Mouse (Mus musculus) hindbrain, embryonic 12.5 days (tissue): Measurements from ENCODE around the gene G3bp1. TPM values are rescaled to one million over a fixed set of nuclear protein-coding genes. Genes with fewer than 3 reads are reported as not detected.

ENCODE experiments used
- ATAC-seq: fragments of 200-750 bp; cut with Nextera tagmentation; 2 replicates; pipeline ENCODE4 v1.8.0; 2017; ENCODE audit warnings: moderate TSS enrichment; ENCODE audit not compliant: low FRiP score
- H3K27ac ChIP-seq: fragments of 300-500 bp; sonication (generic); 2 replicates; pipeline ENCODE4 v1.5.1; 2016; ENCODE audit warnings: mild to moderate bottlenecking
- H3K27me3 ChIP-seq: fragments of 300-500 bp; sonication (generic); 2 replicates; pipeline ENCODE4 v1.6.1; 2016; ENCODE audit warnings: mild to moderate bottlenecking
- H3K36me3 ChIP-seq: fragments of 300-500 bp; sonication (generic); 2 replicates; pipeline ENCODE4 v1.6.1; 2016; ENCODE audit warnings: mild to moderate bottlenecking
- H3K4me1 ChIP-seq: fragments of 300-500 bp; sonication (generic); 2 replicates; pipeline ENCODE4 v1.6.1; 2016
- H3K4me2 ChIP-seq: fragments of 300-500 bp; sonication (generic); replicated peaks from 2 replicates; pipeline ENCODE4 v1.6.1; 2016; ENCODE audit warnings: mild to moderate bottlenecking
- H3K4me3 ChIP-seq: fragments of 300-500 bp; sonication (generic); 2 replicates; pipeline ENCODE4 v1.5.1; 2016; ENCODE audit warnings: mild to moderate bottlenecking
- H3K9ac ChIP-seq: fragments of 300-500 bp; sonication (generic); 2 replicates; pipeline ENCODE4 v1.6.1; 2016; ENCODE audit warnings: mild to moderate bottlenecking, moderate library complexity
- H3K9me3 ChIP-seq: fragments of 300-500 bp; sonication (generic); replicated peaks from 2 replicates; pipeline ENCODE4 v1.6.1; 2016; ENCODE audit warnings: mild to moderate bottlenecking
- WGBS: fragments of 180-500 bp; shearing (Covaris S2); methylation state at CpG from one replicate; pipeline ENCODE4 v1.1.7; 2016; 5-methylcytosine and 5-hydroxymethylcytosine counted together
- polyA plus RNA-seq: library from polyadenylated mRNA; unstranded; fragments of >200 nt; fragmentation: Nextera tagmentation; extraction: Ambion mirVana; gene quantifications from 2 replicates; pipeline ENCODE4 v1.2.1, GENCODE M21; 2016

G3bp1 gene
- polyA plus RNA-seq, 1 experiment from 2014 or later, result 184 TPM

DNA sequence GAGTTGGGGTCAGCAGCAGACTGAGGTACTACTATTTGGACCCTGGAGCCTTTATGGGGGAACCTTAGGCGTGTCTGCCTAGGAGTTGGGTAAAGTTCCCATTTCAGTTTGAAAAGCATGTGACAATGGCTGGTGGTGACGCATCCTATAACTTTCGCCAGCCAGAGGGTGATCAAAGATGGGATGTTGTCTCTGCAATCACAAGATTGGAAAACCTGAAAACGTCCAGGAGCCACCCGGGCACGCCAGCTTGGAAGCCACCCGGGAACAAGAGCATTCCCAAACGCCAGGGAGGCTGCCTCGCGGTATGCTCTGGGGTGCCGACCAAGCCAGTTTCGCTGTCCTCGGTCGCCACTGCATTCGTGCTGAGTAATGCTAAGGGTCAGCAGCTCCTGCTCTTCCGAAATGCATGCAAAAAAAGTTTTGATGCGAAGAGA is 856 bp upstream of the G3bp1 start:
- H3K36me3 ChIP-seq, result no peaks in the 10 kb centered on the region; the same call in 1 of the 2 replicates
- peak overlapping the region; percentile 82 for H3K9ac ChIP-seq
- peak overlapping the region; percentile 92 for H3K27ac ChIP-seq
- peak overlapping the region; percentile 71 for H3K4me2 ChIP-seq
- peaks cover 18% of the 10 kb centered on the region for H3K4me1 ChIP-seq
- H3K4me3 ChIP-seq, result peak overlapping the region; percentile 99
- no peak for ATAC-seq
- 4% methylated on average over 17 of the region's 17 CpGs for WGBS
- no peaks in the 10 kb centered on the region for H3K9me3 ChIP-seq
- no peaks in the 10 kb centered on the region for H3K27me3 ChIP-seq

DNA sequence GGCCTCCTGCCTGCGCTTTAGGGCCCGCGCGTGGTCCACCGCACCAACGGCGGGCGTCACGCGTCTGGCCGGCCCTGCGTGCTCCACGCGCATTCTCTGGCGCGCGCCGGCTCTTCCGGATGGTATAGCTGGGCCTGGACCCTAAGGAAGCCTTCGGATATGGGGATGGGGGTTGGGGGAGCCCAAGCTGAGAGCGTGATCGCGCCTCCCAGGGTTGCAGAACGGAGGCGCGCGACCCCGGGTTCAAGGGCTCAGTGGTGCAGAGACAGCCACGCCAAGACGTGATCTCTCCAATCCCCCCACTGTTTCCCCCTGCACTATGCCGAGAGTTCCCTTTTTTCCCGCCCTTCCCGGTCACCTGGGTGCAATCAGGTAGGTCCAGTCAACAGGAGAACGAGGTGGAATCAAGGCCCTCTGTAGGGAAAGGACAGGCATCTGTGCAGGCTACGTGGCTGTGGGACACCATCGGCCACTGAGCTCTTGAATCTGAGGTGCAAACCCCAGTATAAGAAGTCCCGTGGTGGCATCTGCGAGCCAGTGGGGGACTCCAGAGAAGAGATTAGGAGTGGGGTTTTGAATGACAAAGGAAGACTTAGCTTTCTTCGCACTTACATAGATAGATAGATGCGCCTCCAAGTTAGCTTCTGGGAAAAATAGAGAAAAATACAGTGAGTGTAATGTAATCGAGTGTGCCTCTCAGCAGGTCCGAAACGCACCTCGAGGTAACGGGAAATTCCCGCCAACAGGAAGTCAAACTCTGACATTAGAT is 622 bp downstream of the G3bp1 start:
- under 1% methylated on average over 46 of the region's 46 CpGs for WGBS
- Histone ChIP-seq H3K9ac (peak overlapping the region; percentile 99), H3K4me1 (peaks cover 18% of the 10 kb centered on the region), H3K27me3 (no peaks in the 10 kb centered on the region), H3K4me3 (peak overlapping the region; percentile 99), H3K4me2 (peak overlapping the region; percentile 84), H3K36me3 (peaks cover 10% of the 10 kb centered on the region; the same call in 1 of the 2 replicates), H3K9me3 (no peaks in the 10 kb centered on the region), H3K27ac (peak overlapping the region; percentile 84)
- peak; percentile 49; the same call in 1 of the 2 replicates for ATAC-seq

DNA sequence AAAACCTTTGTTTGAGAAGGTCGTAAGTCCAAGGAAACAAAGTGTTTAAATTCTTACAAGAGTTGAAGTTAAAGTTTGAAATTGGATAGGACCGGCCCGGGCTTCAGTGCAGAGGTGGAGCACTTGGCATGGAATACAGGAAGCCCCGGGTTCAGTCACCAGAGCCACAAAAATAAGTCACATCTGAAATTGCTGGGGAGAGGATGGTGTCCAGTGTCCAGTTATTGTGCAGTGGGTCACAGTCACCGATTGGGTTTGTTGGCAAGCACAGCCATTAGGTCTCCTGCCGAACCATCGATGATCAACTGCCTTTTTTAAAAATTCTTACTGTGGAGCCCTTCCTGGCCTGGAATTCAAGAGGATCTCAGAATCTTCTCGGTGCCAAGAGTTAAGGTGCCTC is 1.3 kb downstream of the G3bp1 start:
- ATAC-seq, result no peak
- peaks cover 20% of the 10 kb centered on the region for H3K4me1 ChIP-seq
- peaks cover 10% of the 10 kb centered on the region; the same call in 1 of the 2 replicates for H3K36me3 ChIP-seq
- WGBS, result 64% methylated on average over 8 of the region's 8 CpGs
- peak overlapping the region; percentile 84 for H3K4me2 ChIP-seq
- peak overlapping the region; percentile 99 for H3K4me3 ChIP-seq
- no peak overlapping the region for H3K27ac ChIP-seq
- H3K27me3 ChIP-seq, result no peaks in the 10 kb centered on the region
- H3K9me3 ChIP-seq, result no peaks in the 10 kb centered on the region
- H3K9ac ChIP-seq, result peak overlapping the region; percentile 99; the same call in 1 of the 2 replicates

DNA sequence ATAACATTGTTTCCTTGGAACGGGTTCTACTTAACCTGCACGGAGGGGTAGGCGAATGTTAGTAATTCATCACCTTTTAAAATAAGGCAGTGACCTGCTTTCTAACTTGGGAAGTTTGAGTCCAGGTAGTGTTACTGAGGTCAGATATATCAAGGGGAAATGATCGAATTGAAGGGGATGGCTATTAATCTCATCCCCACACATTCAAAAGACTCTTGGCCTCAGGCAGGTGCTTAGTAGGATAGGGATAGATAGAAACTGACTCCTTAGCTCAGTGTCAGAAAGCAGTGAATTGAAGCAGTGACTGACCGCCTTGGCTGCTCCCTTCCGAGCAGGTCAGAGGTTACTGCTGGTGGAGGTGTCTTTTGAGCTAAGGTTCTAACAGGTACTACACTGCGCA is 2.0 kb downstream of the G3bp1 start:
- H3K9me3 ChIP-seq, result no peaks in the 10 kb centered on the region
- no peaks in the 10 kb centered on the region for H3K27me3 ChIP-seq
- H3K4me2 ChIP-seq, result peak overlapping the region; percentile 84
- H3K4me3 ChIP-seq, result peak overlapping the region; percentile 99; the same call in 1 of the 2 replicates
- peaks cover 22% of the 10 kb centered on the region for H3K4me1 ChIP-seq
- no peak overlapping the region for H3K9ac ChIP-seq
- WGBS, result 95% methylated on average over 7 of the region's 7 CpGs
- H3K36me3 ChIP-seq, result peaks cover 10% of the 10 kb centered on the region; the same call in 1 of the 2 replicates
- H3K27ac ChIP-seq, result no peak overlapping the region
- ATAC-seq, result no peak

DNA sequence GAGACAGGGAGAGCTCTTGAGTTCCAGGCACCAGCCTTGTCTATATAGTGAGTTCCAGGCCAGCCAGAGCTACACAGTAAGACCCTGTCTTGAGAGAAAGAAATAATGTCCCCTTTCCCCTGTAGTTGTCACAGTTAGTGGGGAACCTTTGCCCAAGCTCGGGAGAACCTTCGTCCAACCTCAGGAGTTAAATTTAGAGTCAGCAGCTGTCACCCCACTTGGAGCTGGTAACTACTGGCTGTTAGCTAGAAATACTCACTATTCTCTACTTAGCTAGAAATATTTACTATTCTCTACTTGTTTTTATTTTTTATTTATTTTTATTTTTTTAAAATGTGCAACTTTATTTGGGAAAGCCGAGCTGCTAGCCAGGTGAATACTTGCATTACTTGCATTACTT is 3.7 kb downstream of the G3bp1 start:
- peaks cover 22% of the 10 kb centered on the region for H3K4me1 ChIP-seq
- H3K4me3 ChIP-seq, result no peak overlapping the region
- no peak for ATAC-seq
- peaks cover 10% of the 10 kb centered on the region; the same call in 1 of the 2 replicates for H3K36me3 ChIP-seq
- WGBS, result 97% methylated on average over 3 of the region's 3 CpGs
- H3K27me3 ChIP-seq, result no peaks in the 10 kb centered on the region
- H3K9ac ChIP-seq, result no peak overlapping the region
- H3K27ac ChIP-seq, result no peak overlapping the region
- no peaks in the 10 kb centered on the region for H3K9me3 ChIP-seq
- no peak overlapping the region for H3K4me2 ChIP-seq

DNA sequence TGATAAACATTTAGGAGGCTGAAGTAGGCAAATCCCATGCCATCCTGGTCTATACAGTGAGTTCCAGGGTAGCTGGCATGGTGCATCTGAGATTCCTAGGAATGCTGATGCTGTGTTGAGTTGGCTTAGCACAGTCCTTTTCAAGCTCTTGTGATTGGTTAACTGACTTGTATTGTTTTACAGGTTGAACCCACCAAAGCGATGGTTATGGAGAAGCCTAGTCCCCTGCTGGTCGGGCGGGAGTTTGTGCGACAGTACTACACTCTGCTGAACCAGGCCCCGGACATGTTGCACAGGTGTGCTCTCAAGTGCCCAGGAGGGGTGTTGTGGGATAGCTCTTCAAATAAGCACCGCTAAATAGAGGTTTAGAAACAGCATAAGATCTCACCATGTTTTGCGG is 16.0 kb downstream of the G3bp1 start:
- Histone ChIP-seq H3K27ac (no peak overlapping the region), H3K9me3 (no peaks in the 10 kb centered on the region), H3K27me3 (no peaks in the 10 kb centered on the region), H3K36me3 (peaks cover 58% of the 10 kb centered on the region), H3K4me3 (no peak overlapping the region), H3K4me2 (no peak overlapping the region), H3K4me1 (no peaks in the 10 kb centered on the region), H3K9ac (no peak overlapping the region)
- no peak for ATAC-seq
- WGBS, result 98% methylated on average over 7 of the region's 7 CpGs

DNA sequence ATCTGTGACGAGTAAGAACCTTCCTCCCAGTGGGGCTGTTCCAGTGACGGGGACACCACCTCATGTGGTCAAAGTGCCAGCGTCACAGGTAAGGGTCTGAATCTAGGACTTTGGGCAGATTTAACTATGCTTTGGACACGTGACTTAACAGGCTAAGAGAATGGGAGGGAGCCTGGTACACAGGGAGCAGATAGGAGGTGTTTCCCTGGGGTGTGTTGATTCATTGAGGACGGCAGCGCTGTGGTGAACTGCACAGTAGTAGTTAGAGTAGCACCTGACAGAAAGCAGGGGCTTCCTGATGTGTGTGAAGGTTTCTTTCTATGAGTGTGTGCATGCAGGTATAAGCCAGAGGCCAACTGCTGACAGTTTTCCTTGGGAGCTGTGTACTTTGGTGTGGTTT is 26.7 kb downstream of the G3bp1 start:
- Histone ChIP-seq H3K27ac (no peak overlapping the region), H3K9me3 (no peaks in the 10 kb centered on the region), H3K4me1 (no peaks in the 10 kb centered on the region), H3K36me3 (peaks cover 89% of the 10 kb centered on the region), H3K4me2 (no peak overlapping the region), H3K27me3 (no peaks in the 10 kb centered on the region), H3K9ac (no peak overlapping the region), H3K4me3 (no peak overlapping the region)
- WGBS, result 87% methylated on average over 6 of the region's 6 CpGs
- no peak for ATAC-seq

DNA sequence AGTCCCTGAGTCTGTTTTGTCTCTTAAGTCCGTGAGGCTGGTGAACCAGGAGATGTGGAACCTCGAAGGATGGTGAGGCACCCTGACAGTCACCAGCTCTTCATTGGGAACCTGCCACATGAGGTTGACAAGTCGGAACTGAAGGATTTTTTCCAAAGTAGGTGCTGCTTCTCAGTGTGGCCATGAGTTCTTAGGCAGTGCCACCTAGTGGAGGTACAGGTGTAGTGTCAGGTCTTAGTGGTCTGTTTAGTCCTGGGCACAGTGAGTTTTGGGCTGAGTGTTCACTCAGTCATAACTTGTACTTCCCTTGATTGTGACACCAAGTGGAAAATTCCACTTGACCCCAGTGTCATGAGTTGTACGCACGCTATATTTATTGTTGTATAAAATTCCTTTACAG is 28.4 kb downstream of the G3bp1 start:
- peaks cover 86% of the 10 kb centered on the region for H3K36me3 ChIP-seq
- no peak overlapping the region for H3K4me3 ChIP-seq
- H3K27me3 ChIP-seq, result no peaks in the 10 kb centered on the region
- no peak overlapping the region for H3K27ac ChIP-seq
- H3K9ac ChIP-seq, result no peak overlapping the region
- no peak for ATAC-seq
- H3K9me3 ChIP-seq, result no peaks in the 10 kb centered on the region
- H3K4me2 ChIP-seq, result no peak overlapping the region
- 71% methylated on average over 5 of the region's 5 CpGs for WGBS
- no peaks in the 10 kb centered on the region for H3K4me1 ChIP-seq

DNA sequence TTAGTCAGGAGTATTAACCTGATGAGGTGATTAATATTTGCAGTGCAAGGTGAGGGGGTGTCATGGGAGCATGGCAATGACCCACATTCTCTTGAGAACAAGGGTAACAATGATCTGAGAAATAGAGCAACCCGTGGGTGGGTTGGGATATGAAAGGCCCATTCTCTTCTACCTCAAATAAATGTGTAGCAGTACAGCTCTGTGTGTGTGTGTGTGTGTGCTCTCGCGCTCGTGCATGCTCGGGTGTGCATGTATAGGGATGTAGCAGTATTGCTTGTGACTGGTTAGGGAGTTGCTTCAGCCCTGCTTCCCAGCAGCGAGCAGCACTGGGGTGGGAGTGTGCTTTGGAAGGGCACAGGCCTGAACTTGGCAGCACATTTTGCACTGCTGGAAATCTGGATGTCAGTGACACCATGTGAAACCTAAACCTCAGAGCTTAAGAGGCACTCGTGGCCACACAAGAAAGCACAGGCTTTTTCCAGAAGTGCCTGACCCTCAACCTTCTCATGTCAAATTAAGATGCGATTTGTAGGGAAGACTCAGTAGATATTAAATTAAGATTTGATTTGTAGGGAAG is 32.6 kb downstream of the G3bp1 start:
- 82% methylated on average over 8 of the region's 8 CpGs for WGBS
- H3K36me3 ChIP-seq, result peaks cover 60% of the 10 kb centered on the region
- H3K27ac ChIP-seq, result no peak overlapping the region
- no peak overlapping the region for H3K4me3 ChIP-seq
- no peak for ATAC-seq
- H3K27me3 ChIP-seq, result no peaks in the 10 kb centered on the region
- no peaks in the 10 kb centered on the region for H3K9me3 ChIP-seq
- H3K4me2 ChIP-seq, result no peak overlapping the region
- H3K9ac ChIP-seq, result no peak overlapping the region
- H3K4me1 ChIP-seq, result no peaks in the 10 kb centered on the region

DNA sequence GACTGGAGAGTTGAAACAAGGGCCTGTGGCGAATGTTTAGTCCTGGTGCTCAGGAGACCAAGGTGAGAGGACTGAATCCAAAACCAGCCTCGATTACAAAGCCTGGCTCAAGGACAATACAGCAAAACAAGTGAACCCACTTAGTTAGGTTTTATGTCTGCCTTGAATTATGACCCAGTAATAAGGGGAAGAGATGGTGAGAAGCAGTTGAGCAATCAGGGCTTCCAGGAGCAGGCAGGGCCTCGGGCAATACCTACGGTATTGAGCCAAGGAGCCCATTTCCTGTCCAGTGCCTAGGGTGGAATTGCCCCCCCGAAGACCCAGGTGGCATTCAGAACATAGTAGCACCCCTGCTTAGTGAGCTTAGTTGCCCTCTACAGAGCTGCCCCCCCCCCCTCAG is 33.4 kb downstream of the G3bp1 start:
- H3K36me3 ChIP-seq, result peaks cover 55% of the 10 kb centered on the region
- 86% methylated on average over 5 of the region's 5 CpGs for WGBS
- no peak overlapping the region for H3K4me2 ChIP-seq
- no peaks in the 10 kb centered on the region for H3K9me3 ChIP-seq
- no peaks in the 10 kb centered on the region for H3K4me1 ChIP-seq
- no peak overlapping the region for H3K27ac ChIP-seq
- H3K27me3 ChIP-seq, result no peaks in the 10 kb centered on the region
- H3K9ac ChIP-seq, result no peak overlapping the region
- no peak for ATAC-seq
- H3K4me3 ChIP-seq, result no peak overlapping the region

DNA sequence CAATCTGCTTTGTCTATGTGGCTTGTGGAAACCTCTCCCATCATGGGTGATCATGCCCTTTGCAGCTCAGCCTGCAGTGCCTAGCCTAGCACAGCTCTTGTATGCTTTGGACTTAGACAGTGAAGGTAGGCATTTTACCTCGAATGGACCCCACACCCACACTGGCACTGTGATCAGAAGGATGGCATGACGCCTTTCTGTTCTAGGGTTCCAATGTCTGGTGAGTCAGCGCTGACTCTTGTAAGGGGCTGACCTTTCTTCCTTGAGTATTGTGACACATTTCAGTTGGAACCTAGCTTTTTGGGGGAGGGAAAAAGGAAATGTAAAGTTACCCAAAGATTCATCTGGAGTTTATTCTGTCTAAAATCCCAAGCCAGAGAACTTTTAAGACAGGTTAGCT is 36.0 kb downstream of the G3bp1 start:
- H3K27ac ChIP-seq, result no peak overlapping the region
- H3K4me2 ChIP-seq, result no peak overlapping the region
- H3K9me3 ChIP-seq, result no peaks in the 10 kb centered on the region
- no peaks in the 10 kb centered on the region for H3K27me3 ChIP-seq
- ATAC-seq, result no peak
- H3K9ac ChIP-seq, result no peak overlapping the region
- H3K36me3 ChIP-seq, result peaks cover 34% of the 10 kb centered on the region
- 84% methylated on average over 3 of the region's 3 CpGs for WGBS
- H3K4me1 ChIP-seq, result no peaks in the 10 kb centered on the region
- H3K4me3 ChIP-seq, result no peak overlapping the region

DNA sequence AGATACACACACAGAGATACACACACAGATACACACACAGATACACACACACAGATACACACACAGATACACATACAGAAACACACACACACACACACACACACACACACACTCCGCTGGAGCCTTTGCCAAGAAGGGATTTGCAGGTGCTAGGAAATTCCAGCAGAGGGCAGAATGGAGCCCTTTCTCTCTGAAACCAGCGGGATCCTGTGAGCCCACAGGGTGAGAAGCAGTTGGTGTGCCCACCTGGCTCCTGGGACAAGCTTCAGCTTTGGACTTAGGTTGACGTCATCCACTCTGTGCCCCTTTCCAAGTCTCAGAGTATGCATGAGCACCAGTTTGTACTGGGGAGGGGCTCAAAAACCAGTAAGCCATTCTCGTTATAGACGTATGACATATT is 41.9 kb downstream of the G3bp1 start:
- WGBS, result 50% methylated on average over 5 of the region's 5 CpGs
- no peak overlapping the region for H3K9ac ChIP-seq
- no peaks in the 10 kb centered on the region for H3K27me3 ChIP-seq
- no peak overlapping the region for H3K4me2 ChIP-seq
- H3K36me3 ChIP-seq, result peaks cover 10% of the 10 kb centered on the region; the same call in 1 of the 2 replicates
- H3K4me3 ChIP-seq, result no peak overlapping the region
- H3K4me1 ChIP-seq, result no peaks in the 10 kb centered on the region
- no peak overlapping the region for H3K27ac ChIP-seq
- no peak for ATAC-seq
- no peaks in the 10 kb centered on the region for H3K9me3 ChIP-seq

DNA sequence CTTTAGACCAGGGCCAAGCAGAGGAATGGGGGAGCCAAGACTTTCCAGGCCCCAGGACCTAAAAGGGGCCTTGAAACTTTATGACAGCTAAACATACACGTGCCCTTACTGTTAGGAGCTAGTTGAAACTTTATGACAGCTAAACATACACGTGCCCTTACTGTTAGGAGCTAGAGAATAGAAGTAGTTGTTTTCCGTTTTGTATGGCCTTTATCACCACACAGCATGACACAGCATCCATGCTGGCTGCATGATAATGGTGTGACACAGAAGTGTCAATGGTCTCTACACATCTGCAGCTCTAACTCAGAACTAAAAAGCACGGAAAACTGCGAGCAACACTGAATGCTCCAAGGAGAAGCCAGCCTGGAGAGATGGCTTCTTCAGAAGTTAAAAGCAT is 48.2 kb downstream of the G3bp1 start:
- H3K4me1 ChIP-seq, result no peaks in the 10 kb centered on the region
- H3K4me2 ChIP-seq, result no peak overlapping the region
- no peak overlapping the region for H3K9ac ChIP-seq
- peaks cover 10% of the 10 kb centered on the region; the same call in 1 of the 2 replicates for H3K36me3 ChIP-seq
- no peaks in the 10 kb centered on the region for H3K9me3 ChIP-seq
- H3K27me3 ChIP-seq, result no peaks in the 10 kb centered on the region
- 73% methylated on average over 5 of the region's 5 CpGs for WGBS
- H3K27ac ChIP-seq, result no peak overlapping the region
- no peak for ATAC-seq
- no peak overlapping the region for H3K4me3 ChIP-seq
